Mouse (Mus musculus) heart, adult 2 months (tissue): ENCODE data around the gene Agpat3. TPM values are rescaled to one million over a fixed set of nuclear protein-coding genes. Genes with fewer than 3 reads are reported as not detected.
A peak's percentile ranks its signal among the peaks of the same experiment; 100 is the strongest.

Source experiments
- DNase-seq, 2 experiments: peaks; one replicate each; pipeline ENCODE4 v3.0.0; 2021
- H3K27ac ChIP-seq: fragments of 200-600 bp; 2 replicates; pipeline ENCODE4 v1.8.1; 2022
- H3K27me3 ChIP-seq: fragments of 200-500 bp; 2 replicates; pipeline ENCODE4 v1.6.1; 2012; ENCODE audit warnings: mild to moderate bottlenecking, low read length, inconsistent platforms, mixed read lengths; ENCODE audit not compliant: control insufficient read depth, insufficient read depth
- H3K36me3 ChIP-seq: fragments of 200-500 bp; 2 replicates; pipeline ENCODE4 v1.6.1; 2012; ENCODE audit warnings: low read length, inconsistent platforms; ENCODE audit not compliant: control insufficient read depth, insufficient read depth
- H3K4me1 ChIP-seq: fragments of 200-500 bp; 2 replicates; pipeline ENCODE4 v1.6.1; 2011; ENCODE audit warnings: low read length; ENCODE audit not compliant: control insufficient read depth, insufficient read depth
- H3K4me3 ChIP-seq: fragments of 200-600 bp; 2 replicates; pipeline ENCODE4 v1.8.1; 2022
- H3K79me2 ChIP-seq: fragments of 200-500 bp; replicated peaks from 2 replicates; pipeline ENCODE4 v1.6.1; 2012; ENCODE audit warnings: mild to moderate bottlenecking, inconsistent platforms, low read length, moderate library complexity, mixed read lengths; ENCODE audit not compliant: control insufficient read depth, insufficient read depth
- H3K9ac ChIP-seq: fragments of 200-500 bp; 2 replicates; pipeline ENCODE4 v1.6.1; 2012; ENCODE audit warnings: low read depth, mild to moderate bottlenecking, control low read depth, inconsistent platforms, low read length, mixed read lengths
- CTCF ChIP-seq: fragments of 200-600 bp; IDR thresholded peaks from 2 replicates; pipeline ENCODE4 v1.8.1; 2022; ENCODE audit warnings: antibody characterized with exemption, mild to moderate bottlenecking, moderate library complexity
- EP300 ChIP-seq: fragments of 200-500 bp; IDR thresholded peaks from 2 replicates; pipeline ENCODE4 v1.6.1; 2011; ENCODE audit warnings: low read depth, low read length, control low read depth; ENCODE audit not compliant: insufficient read depth
- POLR2A ChIP-seq: fragments of 200-500 bp; IDR thresholded peaks from 2 replicates; pipeline ENCODE4 v1.6.1; 2011; ENCODE audit warnings: mild to moderate bottlenecking, low read depth, low read length, control low read depth; ENCODE audit not compliant: insufficient read depth
- WGBS: fragments of 180-500 bp; shearing (Covaris S2); methylation state at CpG from one replicate; pipeline ENCODE4 v1.1.7; 2018; 5-methylcytosine and 5-hydroxymethylcytosine counted together
- intact Hi-C: fragments of 180-260 bp; cut with DNase I; formaldehyde crosslinking; loops from one replicate; pipeline ENCODE4 v1.15.1; 2025
- polyA plus RNA-seq: library from polyadenylated mRNA; depleted of rRNA; stranded (reverse); fragments of >200 nt; gene quantifications from 2 replicates; pipeline ENCODE4 v1.2.3, GENCODE M21; 2012
- total RNA-seq, 2 experiments: library from RNA; stranded (reverse); gene quantifications; 2 replicates each; pipeline ENCODE4 v1.2.3; 2021

Gene Agpat3
- total and polyA plus RNA-seq, 3 experiments = 209 to 286 (median 232) TPM

DNA sequence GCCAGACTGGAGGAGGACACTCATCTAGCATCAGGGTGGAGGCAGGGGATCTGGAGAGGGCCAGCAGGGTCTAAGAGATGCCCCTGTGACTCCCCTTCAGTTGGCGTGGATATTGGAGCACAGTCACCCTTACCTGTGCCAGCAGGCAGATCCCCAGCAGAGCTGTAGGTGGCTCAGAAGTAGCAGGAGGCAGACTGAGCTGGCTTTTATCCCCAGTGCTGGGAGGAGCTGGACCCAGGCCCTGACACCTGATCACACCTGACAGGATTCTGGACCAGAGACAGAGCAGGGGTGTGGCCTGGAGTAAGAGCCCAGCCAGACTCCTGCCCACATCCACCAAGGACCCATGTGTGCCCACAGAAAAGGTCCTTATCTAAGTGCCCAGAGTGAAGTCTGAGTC lies 31.8 kb downstream of the Agpat3 start:
- TF ChIP-seq EP300 = no peak
- TF ChIP-seq POLR2A = no peak
- Histone ChIP-seq H3K36me3 (no peaks in the 10 kb centered on the region), H3K4me1 (peaks cover 7% of the 10 kb centered on the region), H3K79me2 (no peaks in the 10 kb centered on the region), H3K27me3 (no peaks in the 10 kb centered on the region), H3K27ac (no peak overlapping the region), H3K9ac (no peak overlapping the region), H3K4me3 (no peak overlapping the region)
- DNase-seq = no peak
- 73% methylated on average over 1 of the region's 1 CpGs for WGBS
- intact Hi-C loops = loop anchor here (5.0 kb wide), 1 partner anchor 42 kb away; no protein-coding TSS in a partner anchor

DNA sequence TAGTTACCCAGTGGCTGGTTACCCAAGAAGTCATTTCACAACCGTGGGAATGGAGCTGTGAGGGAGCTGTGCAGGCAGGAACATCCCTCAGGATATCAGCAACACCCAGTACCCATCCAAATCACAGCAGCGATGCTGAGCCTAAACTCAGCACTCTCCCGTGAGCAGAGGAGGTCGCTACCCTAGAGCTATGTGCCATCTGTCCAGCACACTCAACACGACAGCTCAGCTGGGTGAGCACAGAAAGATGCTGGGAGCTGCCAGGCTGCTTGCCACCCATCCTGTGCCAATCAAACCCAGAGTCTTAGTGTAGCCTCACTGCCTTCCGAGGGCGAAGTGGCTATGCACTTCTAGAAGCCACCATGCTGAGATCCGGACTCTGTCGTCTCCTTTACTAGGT lies 32.3 kb downstream of the Agpat3 start:
- Histone ChIP-seq H3K4me1 (peaks cover 8% of the 10 kb centered on the region), H3K79me2 (no peaks in the 10 kb centered on the region), H3K27me3 (no peaks in the 10 kb centered on the region), H3K4me3 (no peak overlapping the region), H3K27ac (no peak overlapping the region), H3K36me3 (no peaks in the 10 kb centered on the region), H3K9ac (no peak overlapping the region)
- DNase-seq = no peak
- intact Hi-C loops = loop anchor here (5.0 kb wide), 1 partner anchor 42 kb away; no protein-coding TSS in a partner anchor
- TF ChIP-seq CTCF (no peak), POLR2A (no peak), EP300 (no peak)
- 88% methylated on average over 9 of the region's 9 CpGs for WGBS

DNA sequence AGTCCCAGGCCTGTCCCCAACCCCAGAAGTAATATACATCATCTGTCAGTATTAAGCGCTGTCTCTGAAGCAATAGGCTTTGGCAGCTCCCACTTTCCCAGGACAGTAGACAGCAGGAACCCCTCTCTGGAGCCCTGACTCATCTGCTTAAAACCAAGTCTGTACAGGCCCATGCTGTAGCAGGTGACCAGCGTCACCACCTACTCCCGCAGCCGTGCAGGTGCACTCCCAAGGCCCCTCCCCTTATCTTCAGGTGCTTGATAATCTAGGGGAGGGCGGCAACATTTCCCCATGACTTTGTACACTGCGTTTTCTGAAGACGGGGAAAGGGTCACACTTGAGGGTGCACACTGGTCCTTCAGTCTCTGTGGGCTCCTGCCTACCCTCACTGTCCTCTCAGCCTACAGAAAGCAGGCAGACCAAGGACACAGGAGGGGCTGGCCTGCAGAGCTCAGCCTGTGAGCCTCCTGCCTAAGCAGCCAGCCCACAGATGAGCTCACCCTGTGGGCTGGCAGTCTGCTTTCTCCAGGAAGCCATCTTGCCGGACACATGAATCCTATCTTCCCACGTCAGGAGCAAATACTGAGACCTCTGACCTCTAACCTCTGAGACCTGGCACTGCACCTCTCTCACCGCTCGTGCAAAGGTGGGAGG lies 34.9 kb downstream of the Agpat3 start:
- Histone ChIP-seq H3K9ac (no peak overlapping the region), H3K27me3 (no peaks in the 10 kb centered on the region), H3K27ac (no peak overlapping the region), H3K4me3 (no peak overlapping the region), H3K79me2 (no peaks in the 10 kb centered on the region), H3K36me3 (no peaks in the 10 kb centered on the region), H3K4me1 (peaks cover 8% of the 10 kb centered on the region)
- DNase-seq = no peak
- TF ChIP-seq CTCF = no peak
- TF ChIP-seq EP300 = no peak
- no peak for TF ChIP-seq POLR2A
- WGBS = 79% methylated on average over 11 of the region's 11 CpGs
- intact Hi-C loops = no loop called here

DNA sequence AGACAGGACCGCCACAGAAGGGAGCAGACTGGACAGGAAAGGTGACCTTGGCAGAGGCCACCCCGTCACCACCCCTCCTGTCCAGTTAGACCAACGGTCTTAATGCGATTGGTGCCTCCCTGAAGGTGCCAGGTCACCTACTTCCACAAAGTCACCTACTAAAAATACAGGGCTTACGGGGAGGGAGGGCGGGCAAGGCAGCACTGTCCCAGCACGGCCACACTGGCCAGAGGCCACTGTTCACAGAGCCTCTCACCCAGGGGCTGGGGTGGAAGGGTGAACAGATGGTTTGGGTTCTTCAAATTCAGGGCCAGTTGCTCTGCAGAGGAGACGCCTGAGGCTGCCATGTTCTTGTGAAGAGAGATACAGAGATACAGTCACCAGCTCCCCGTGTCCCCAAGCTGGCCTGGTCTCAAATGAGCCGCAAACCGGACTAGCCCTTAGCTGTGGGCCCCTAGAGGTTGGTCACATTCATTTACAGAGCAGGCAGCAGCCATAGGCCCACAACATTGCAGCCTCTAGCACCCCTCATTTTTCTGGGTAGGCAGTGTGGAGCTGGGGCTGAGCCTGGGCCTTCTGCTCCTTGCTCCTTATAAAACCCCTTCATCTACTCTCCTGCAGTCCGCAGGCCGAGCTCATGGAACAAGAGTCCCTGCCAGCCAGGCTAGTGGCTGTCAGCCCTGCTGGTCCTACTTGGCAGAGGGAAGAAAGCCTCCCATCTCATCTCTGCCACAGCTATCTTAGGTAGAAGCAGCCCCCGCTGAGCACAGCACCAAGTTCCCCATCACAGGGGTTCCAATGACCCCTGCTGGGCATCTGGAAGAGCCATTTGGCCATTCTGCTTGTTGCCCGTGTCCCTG lies 35.8 kb downstream of the Agpat3 start:
- H3K79me2 ChIP-seq = no peaks in the 10 kb centered on the region

DNA sequence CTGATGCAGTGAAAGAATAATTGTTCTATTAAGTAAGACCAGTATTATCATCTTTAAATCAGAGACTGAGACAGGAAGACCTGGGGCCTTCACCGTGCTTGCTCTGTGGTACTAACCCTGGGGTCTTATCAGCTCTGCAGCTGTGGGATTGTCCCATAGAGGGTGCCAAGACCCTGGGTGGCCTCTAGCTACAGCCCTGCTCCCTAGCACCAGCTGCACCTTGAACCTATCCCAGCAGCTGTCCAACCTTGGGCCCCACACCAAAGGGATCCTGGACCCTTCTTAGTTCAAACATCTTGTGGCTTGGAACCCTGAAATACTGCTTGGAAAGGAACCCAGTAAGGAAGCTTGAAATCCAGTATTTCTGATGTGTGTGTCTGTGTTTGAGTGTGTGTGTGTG lies 37.1 kb downstream of the Agpat3 start:
- TF ChIP-seq POLR2A (no peak), EP300 (no peak), CTCF (no peak)
- H3K79me2 ChIP-seq = no peaks in the 10 kb centered on the region

More for the DNA sequence above, 35.8 kb downstream of the Agpat3 start:
- no peaks in the 10 kb centered on the region for H3K27me3 ChIP-seq
- H3K36me3 ChIP-seq = no peaks in the 10 kb centered on the region
- H3K4me3 ChIP-seq = no peak overlapping the region
- DNase-seq = peak; percentile 41 to 52
- intact Hi-C loops = no loop called here
- TF ChIP-seq EP300 (no peak; the same call in 1 of the 2 replicates), CTCF (peak; percentile 35), POLR2A (no peak)
- peak overlapping the region; percentile 73 for H3K27ac ChIP-seq
- WGBS = 60% methylated on average over 15 of the region's 15 CpGs
- H3K4me1 ChIP-seq = peaks cover 11% of the 10 kb centered on the region
- H3K9ac ChIP-seq = no peak overlapping the region

More for the DNA sequence above, 37.1 kb downstream of the Agpat3 start:
- H3K36me3 ChIP-seq = no peaks in the 10 kb centered on the region
- no peaks in the 10 kb centered on the region for H3K27me3 ChIP-seq
- no peak overlapping the region for H3K9ac ChIP-seq
- no peak overlapping the region for H3K27ac ChIP-seq
- DNase-seq = no peak
- no peak overlapping the region for H3K4me3 ChIP-seq
- intact Hi-C loops = no loop called here
- WGBS = 29% methylated on average over 1 of the region's 1 CpGs
- peaks cover 13% of the 10 kb centered on the region for H3K4me1 ChIP-seq
